ENCODE assay signal across 8 mouse cellular contexts in genomic region chr10:128895437-128895836, GRCm38 (mm10). TPM values are rescaled to one million over a fixed set of nuclear protein-coding genes. Genes with fewer than 3 reads are reported as not detected.
DNase-seq lines count a peak whose midpoint lies in the region; ATAC-seq lines count a peak whose summit lies in the region.

No protein-coding gene starts in this region.

- ATAC-seq in CD4-positive, CD25-positive, alpha-beta regulatory T cell, adult 4 months: peak; percentile 66
- ATAC-seq in embryonic facial prominence, embryonic 15.5 days (ENCODE audit: insufficient number of reproducible peaks, low FRiP score, low TSS enrichment, low read depth): no peak
- 0 out of 2 replicates have a peak, but pooled peaks have one; percentile 5 for ATAC-seq in liver, embryonic 13.5 days (ENCODE audit: low read depth)

- H3K4me1 ChIP-seq in embryonic facial prominence, embryonic 15.5 days: peaks cover 26% of the 10 kb centered on the region
- peaks cover 24% of the 10 kb centered on the region for H3K4me1 ChIP-seq in liver, embryonic 13.5 days (replicated peaks)

- intact Hi-C loops in heart, postnatal 10 days (cut with DNase I): loop anchor here (1.0 to 5.0 kb wide), 3 partner anchors 50 to 165 kb away; no protein-coding TSS in a partner anchor

- no peaks in the 10 kb centered on the region for H3K9me3 ChIP-seq in embryonic facial prominence, embryonic 15.5 days (replicated peaks)
- H3K9me3 ChIP-seq in liver, embryonic 13.5 days (replicated peaks): no peaks in the 10 kb centered on the region

- peak overlapping the region; percentile 35 for H3K4me2 ChIP-seq in embryonic facial prominence, embryonic 15.5 days (replicated peaks)
- 0 out of 2 replicates have a peak overlapping the region, but pooled peaks have one; percentile 4 for H3K4me2 ChIP-seq in liver, embryonic 13.5 days

- under 1% methylated on average over 9 of the region's 9 CpGs for WGBS in embryonic facial prominence, embryonic 15.5 days
- WGBS in liver, embryonic 13.5 days (ENCODE audit: insufficient replicate concordance): 0% methylated on average over 9 of the region's 9 CpGs

- H3K9ac ChIP-seq in embryonic facial prominence, embryonic 15.5 days: no peak overlapping the region
- H3K9ac ChIP-seq in liver, embryonic 13.5 days: no peak overlapping the region

- H3K36me3 ChIP-seq in embryonic facial prominence, embryonic 15.5 days: no peaks in the 10 kb centered on the region
- H3K36me3 ChIP-seq in liver, embryonic 13.5 days: no peaks in the 10 kb centered on the region

- H3K27me3 ChIP-seq in embryonic facial prominence, embryonic 15.5 days: peaks cover 12% of the 10 kb centered on the region
- peaks cover 76% of the 10 kb centered on the region for H3K27me3 ChIP-seq in liver, embryonic 13.5 days

- no peak overlapping the region for H3K27ac ChIP-seq in embryonic facial prominence, embryonic 15.5 days (replicated peaks)
- no peak overlapping the region for H3K27ac ChIP-seq in liver, embryonic 13.5 days

- peak; percentile 48 to 76 for DNase-seq in adrenal gland, postnatal 36 days
- peak; percentile 89 to 92 for DNase-seq in heart, postnatal 10 days
- peak; percentile 72 to 93 for DNase-seq in kidney, postnatal 25 days
- peak; percentile 55 for DNase-seq in liver, embryonic 13.5 days
- peak; percentile 77 for DNase-seq in neural tube, embryonic 10.5 days (ENCODE audit: extremely low spot score, low spot score)
- peak; percentile 75 for DNase-seq in testis, postnatal 14 days (ENCODE audit: low spot score)

- peak overlapping the region; percentile 17 for H3K4me3 ChIP-seq in embryonic facial prominence, embryonic 15.5 days (replicated peaks)
- H3K4me3 ChIP-seq in liver, embryonic 13.5 days (replicated peaks): no peak overlapping the region

RNA-seq across cellular contexts. Expression of gene Gdf11, which starts 3.9 kb away (rescaled TPM):
- polyA plus RNA-seq in CD4-positive, CD25-positive, alpha-beta regulatory T cell, adult 4 months (2017; shearing (Covaris generic)): 1 to 10 TPM; 7.9 to 8.1 TPM
- 1 to 10 TPM; 1.7 to 2.3 TPM for total RNA-seq in adrenal gland, postnatal 36 days (2021)
- polyA plus RNA-seq in embryonic facial prominence, embryonic 15.5 days (2015; fragmentation: Nextera tagmentation; extraction: Ambion mirVana): 6.1 TPM in 2 replicates
- total RNA-seq in heart, postnatal 10 days (2021): 1 to 10 TPM; 3.1 to 4.0 TPM
- polyA plus RNA-seq in liver, embryonic 13.5 days (2015; fragmentation: Nextera tagmentation; extraction: Ambion mirVana): 0.43 and 0.66 TPM in 2 replicates

RNA-seq across cellular contexts. Expression of gene Cd63, which starts 5.4 kb away (rescaled TPM):
- under 1 TPM; 0.51 to 0.65 TPM for polyA plus RNA-seq in CD4-positive, CD25-positive, alpha-beta regulatory T cell, adult 4 months (2017; shearing (Covaris generic))
- 100 to 1,000 TPM; 285 to 398 TPM for total RNA-seq in adrenal gland, postnatal 36 days (2021)
- 1,010 and 1,093 TPM in 2 replicates for polyA plus RNA-seq in embryonic facial prominence, embryonic 15.5 days (2015; fragmentation: Nextera tagmentation; extraction: Ambion mirVana)
- 100 to 1,000 TPM; 203 to 239 TPM for total RNA-seq in heart, postnatal 10 days (2021)
- polyA plus RNA-seq in liver, embryonic 13.5 days (2015; fragmentation: Nextera tagmentation; extraction: Ambion mirVana): 118 and 119 TPM in 2 replicates

RNA-seq across cellular contexts. Expression of gene Rdh5, which starts 27.3 kb away (rescaled TPM):
- 10 to 100 TPM; 12.4 to 23.7 TPM for polyA plus RNA-seq in CD4-positive, CD25-positive, alpha-beta regulatory T cell, adult 4 months (2017; shearing (Covaris generic))
- total RNA-seq in adrenal gland, postnatal 36 days (2021): 10 to 100 TPM; 12.0 to 14.0 TPM
- 19.6 and 21.3 TPM in 2 replicates for polyA plus RNA-seq in embryonic facial prominence, embryonic 15.5 days (2015; fragmentation: Nextera tagmentation; extraction: Ambion mirVana)
- 1 to 10 TPM; 5.9 to 9.7 TPM for total RNA-seq in heart, postnatal 10 days (2021)
- 10.5 and 10.6 TPM in 2 replicates for polyA plus RNA-seq in liver, embryonic 13.5 days (2015; fragmentation: Nextera tagmentation; extraction: Ambion mirVana)

RNA-seq across cellular contexts. Expression of gene Bloc1s1, which starts 28.4 kb away (rescaled TPM):
- polyA plus RNA-seq in CD4-positive, CD25-positive, alpha-beta regulatory T cell, adult 4 months (2017; shearing (Covaris generic)): 100 to 1,000 TPM; 227 to 233 TPM
- 100 to 1,000 TPM; 187 to 198 TPM for total RNA-seq in adrenal gland, postnatal 36 days (2021)
- polyA plus RNA-seq in embryonic facial prominence, embryonic 15.5 days (2015; fragmentation: Nextera tagmentation; extraction: Ambion mirVana): 224 and 226 TPM in 2 replicates
- 100 to 1,000 TPM; 188 to 198 TPM for total RNA-seq in heart, postnatal 10 days (2021)
- 81.9 and 87.1 TPM in 2 replicates for polyA plus RNA-seq in liver, embryonic 13.5 days (2015; fragmentation: Nextera tagmentation; extraction: Ambion mirVana)

RNA-seq across cellular contexts. Expression of gene Itga7, which starts 38.2 kb away (rescaled TPM):
- 1 to 10 TPM; 2.9 to 3.1 TPM for polyA plus RNA-seq in CD4-positive, CD25-positive, alpha-beta regulatory T cell, adult 4 months (2017; shearing (Covaris generic))
- 10 to 100 TPM; 10.4 to 16.0 TPM for total RNA-seq in adrenal gland, postnatal 36 days (2021)
- polyA plus RNA-seq in embryonic facial prominence, embryonic 15.5 days (2015; fragmentation: Nextera tagmentation; extraction: Ambion mirVana): 14.3 and 16.5 TPM in 2 replicates
- 100 to 1,000 TPM; 125 to 136 TPM for total RNA-seq in heart, postnatal 10 days (2021)
- polyA plus RNA-seq in liver, embryonic 13.5 days (2015; fragmentation: Nextera tagmentation; extraction: Ambion mirVana): 0.12 and 0.41 TPM in 2 replicates

Comparison
In these comparisons a context has a peak if more than half of its experiments do, and no peak if none do; other contexts are left out.
1. RNA of gene Cd63, which starts 5.4 kb away (polyA plus RNA-seq): 1,010 to 1,093 TPM in embryonic facial prominence, embryonic 15.5 days and 118 to 119 TPM in liver, embryonic 13.5 days; 0.51 to 0.65 TPM in CD4-positive, CD25-positive, alpha-beta regulatory T cell, adult 4 months; every median in the first group is over 10 times any median in the second.
2. Peak in every context shown above with its lines, with median percentiles within 50 percentile points of each other: DNase-seq.